ENCODE assay signal across 27 mouse cellular contexts in the genomic region with DNA sequence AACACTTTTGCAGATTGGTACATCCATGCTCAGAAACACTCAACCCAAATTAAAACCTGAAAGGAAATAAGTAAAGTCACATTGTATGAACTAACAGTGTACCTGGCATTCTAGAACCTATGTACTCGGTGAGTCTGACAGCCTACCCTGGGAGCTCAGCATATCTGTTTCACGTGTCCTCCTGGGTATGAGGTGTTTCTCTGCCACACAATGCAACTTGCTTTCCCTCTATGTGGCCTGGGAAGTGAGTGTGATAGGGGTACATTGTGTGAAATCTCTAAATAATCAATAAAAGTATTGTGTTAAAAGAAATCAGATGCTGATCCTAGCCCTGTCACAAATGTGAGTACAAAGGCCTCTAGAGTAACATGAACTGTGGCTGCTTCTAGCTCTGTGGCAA.
"Had no signal": no experiment of that assay in that cellular context is flagged by ENCODE, and none has a peak within 500 bp of the region (broad histone marks: within the 10 kb centered on the region; RNA-seq: fewer than 3 reads in every experiment).

No protein-coding gene starts in this region.

- H3K27ac ChIP-seq: forebrain, embryonic 12.5 days; forebrain, embryonic 13.5 days; forebrain, embryonic 15.5 days; gastrocnemius, adult 2 months; heart, adult 2 months; heart, embryonic 10.5 days had no signal

- H3K27me3 ChIP-seq: forebrain, embryonic 12.5 days; forebrain, embryonic 13.5 days; forebrain, embryonic 15.5 days had no signal

- DNase-seq: cerebellum, adult 18-20 months; cerebellum, adult 2 months; cerebellum, adult 8-10 months; cerebellum, adult 9-10 months; cerebellum, adult 9-11 months; cerebellum, postnatal 10 days; cerebellum, postnatal 14 days; cerebellum, postnatal 25 days; cerebellum, postnatal 36 days; embryo, embryonic 11 days; forebrain, postnatal 0 days; gastrocnemius, adult 2 months; gastrocnemius, postnatal 10 days; gastrocnemius, postnatal 14 days; gastrocnemius, postnatal 25 days; gastrocnemius, postnatal 36 days; heart, adult 11 months; heart, adult 18-20 months; heart, adult 2 months had no signal

- H3K4me2 ChIP-seq: forebrain, embryonic 12.5 days; forebrain, embryonic 13.5 days; forebrain, embryonic 15.5 days; heart, embryonic 11.5 days had no signal

- H3K36me3 ChIP-seq: forebrain, embryonic 12.5 days; forebrain, embryonic 15.5 days; heart, embryonic 10.5 days had no signal

- H3K9me3 ChIP-seq: forebrain, embryonic 12.5 days; forebrain, embryonic 13.5 days; forebrain, embryonic 15.5 days; heart, embryonic 10.5 days had no signal

- H3K4me1 ChIP-seq: forebrain, embryonic 12.5 days; forebrain, embryonic 13.5 days; forebrain, embryonic 15.5 days; heart, embryonic 10.5 days had no signal

- H3K4me3 ChIP-seq: erythroblast, embryonic 14.5 days; forebrain, embryonic 12.5 days; forebrain, embryonic 13.5 days; forebrain, embryonic 15.5 days; gastrocnemius, adult 2 months; heart, adult 2 months; heart, embryonic 10.5 days had no signal

- H3K9ac ChIP-seq: forebrain, embryonic 12.5 days; forebrain, embryonic 13.5 days; forebrain, embryonic 15.5 days; forebrain, postnatal 0 days had no signal

- ATAC-seq: forebrain, embryonic 13.5 days; forebrain, embryonic 14.5 days; forebrain, embryonic 15.5 days; forebrain, embryonic 16.5 days; forebrain, postnatal 0 days had no signal
